Mouse (Mus musculus): ENCODE results near the gene Trim34a. TPM values are rescaled to one million over a fixed set of nuclear protein-coding genes. Genes with fewer than 3 reads are reported as not detected.

Gene Trim34a
- 2.2 and 2.4 TPM in 2 replicates for polyA plus RNA-seq (2014; fragmentation: Nextera tagmentation; extraction: Ambion mirVana)

DNA sequence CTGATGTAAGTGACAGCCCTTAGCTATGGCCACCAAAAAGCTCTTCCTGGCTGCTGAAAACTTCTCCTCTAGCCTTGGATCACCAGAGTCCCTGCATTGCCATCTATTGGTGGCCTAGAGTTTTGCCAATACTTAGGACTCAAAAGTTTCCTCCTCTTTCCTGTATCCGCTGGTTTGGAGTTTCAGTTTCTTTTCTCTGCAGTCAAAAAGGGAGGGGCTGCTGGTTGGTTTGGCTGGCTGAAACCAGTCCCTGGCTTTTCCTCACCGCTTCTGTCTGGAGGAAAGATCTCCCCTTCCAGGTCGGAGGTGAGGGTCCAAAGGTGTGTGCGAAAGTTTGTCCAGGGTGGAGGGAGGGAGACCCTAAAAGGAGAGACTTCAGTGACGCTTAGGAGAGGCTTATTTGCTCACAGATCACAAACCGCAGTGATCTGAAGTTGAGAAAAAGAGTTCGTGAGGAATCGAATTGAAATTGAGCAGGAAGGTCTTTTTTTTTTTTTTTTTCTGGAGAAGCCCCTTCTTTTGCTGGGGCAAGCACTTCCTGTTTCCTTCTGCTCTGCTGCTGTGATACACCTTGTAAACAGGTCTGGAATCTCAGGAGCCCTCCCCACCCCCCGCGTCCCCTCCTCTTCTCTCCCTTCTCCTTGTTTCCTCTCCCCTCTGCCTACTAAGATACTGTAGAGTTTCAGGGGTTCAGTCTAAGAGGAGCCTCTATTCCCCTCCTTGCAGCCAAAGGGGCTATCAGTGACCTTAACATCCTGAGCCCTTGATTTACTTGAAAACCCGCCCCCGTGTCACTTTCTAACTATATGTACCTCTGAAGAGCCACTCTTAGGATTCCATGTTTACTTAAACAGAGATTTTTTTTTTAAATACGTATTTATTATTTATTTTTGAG is at the start of gene Trim34a:
TSS of gene Trim34a (plus strand) at position 171 of the 895 bp plus-strand sequence.
- peak within 1 kb of the TSS; percentile 61; the same call in 1 of the 2 replicates for H3K27ac ChIP-seq (replicated peaks; ENCODE audit: low read depth, low read length)
- peak; percentile 82 for ATAC-seq (ENCODE audit: low read depth)
- H3K4me1 ChIP-seq (ENCODE audit: control insufficient read depth, insufficient read depth, low read length): no peaks in the 10 kb centered on the region
- no peaks in the 10 kb centered on the region for H3K36me3 ChIP-seq (ENCODE audit: control insufficient read depth, insufficient read depth, low read length)
- peak within 1 kb of the TSS; percentile 67 for H3K9ac ChIP-seq (ENCODE audit: low read depth, low read length)
- H3K27me3 ChIP-seq (replicated peaks; ENCODE audit: control insufficient read depth, insufficient read depth, low read length): no peaks in the 10 kb centered on the region
- 6% methylated on average over 13 of the region's 13 CpGs for WGBS
- DNase-seq (ENCODE audit: low spot score): peak; percentile 87
- peak within 1 kb of the TSS; percentile 60 for H3K4me2 ChIP-seq (ENCODE audit: low read depth, low read length)
- H3K9me3 ChIP-seq (ENCODE audit: control insufficient read depth, low read length): no peaks in the 10 kb centered on the region
- peak within 1 kb of the TSS; percentile 47 for H3K4me3 ChIP-seq (ENCODE audit: low read depth, low read length)

DNA sequence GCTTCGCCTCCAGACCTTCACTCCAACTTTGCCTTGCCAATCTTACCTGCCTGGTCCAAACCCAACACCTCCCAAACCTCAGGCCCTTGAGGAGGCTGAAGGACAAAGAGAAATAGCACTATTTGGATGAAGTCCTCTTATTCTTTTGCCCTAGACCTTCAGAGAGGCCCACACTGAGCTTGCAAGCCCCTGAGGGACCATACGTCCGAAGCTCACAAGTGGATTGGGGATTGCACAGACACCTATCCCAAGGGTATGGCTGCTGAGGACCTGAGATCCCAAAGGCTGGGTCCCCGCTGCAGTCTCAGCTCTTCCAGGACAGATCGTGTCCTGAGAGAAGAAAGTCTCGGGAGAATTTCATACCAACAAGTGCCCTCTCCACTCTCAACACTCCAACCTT is 48.4 kb upstream of the Trim34a start, which contains the start of gene Olfr649:
TSS of gene Olfr649 (minus strand) at position 101 of the 400 bp plus-strand sequence.
- ATAC-seq (ENCODE audit: low read depth) (no peak), DNase-seq (ENCODE audit: low spot score) (no peak)
- Histone ChIP-seq H3K4me3 (ENCODE audit: low read depth, low read length) (no peak within 1 kb of the TSS), H3K27me3 (replicated peaks; ENCODE audit: control insufficient read depth, insufficient read depth, low read length) (no peaks in the 10 kb centered on the region), H3K36me3 (ENCODE audit: control insufficient read depth, insufficient read depth, low read length) (no peaks in the 10 kb centered on the region), H3K4me2 (ENCODE audit: low read depth, low read length) (no peak within 1 kb of the TSS), H3K27ac (replicated peaks; ENCODE audit: low read depth, low read length) (no peak within 1 kb of the TSS), H3K9me3 (ENCODE audit: control insufficient read depth, low read length) (no peaks in the 10 kb centered on the region), H3K9ac (ENCODE audit: low read depth, low read length) (no peak within 1 kb of the TSS), H3K4me1 (ENCODE audit: control insufficient read depth, insufficient read depth, low read length) (no peaks in the 10 kb centered on the region)
- 78% methylated on average over 6 of the region's 6 CpGs for whole genome bisulfite sequencing

DNA sequence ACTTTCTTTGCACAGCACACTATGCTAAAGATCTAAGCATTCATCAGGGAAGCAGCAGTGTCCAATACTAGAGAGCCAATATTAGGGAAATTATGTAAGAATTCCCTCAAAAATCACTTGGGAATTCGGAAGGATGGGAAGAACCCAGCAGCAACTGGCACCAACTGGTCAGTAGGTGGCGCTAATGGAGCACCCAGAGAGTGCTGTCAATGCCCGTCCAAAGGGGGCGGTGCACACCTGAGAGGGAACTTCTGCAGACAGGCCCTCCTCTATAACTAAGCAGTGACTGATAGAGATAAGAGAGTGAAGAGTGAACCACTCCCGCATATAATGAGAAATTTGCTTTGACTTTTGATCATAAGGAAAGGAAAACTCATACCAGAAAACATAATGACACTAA is 44.4 kb upstream of the Trim34a start:
- Histone ChIP-seq H3K9ac (ENCODE audit: low read depth, low read length) (no peak overlapping the region), H3K27ac (replicated peaks; ENCODE audit: low read depth, low read length) (no peak overlapping the region), H3K27me3 (replicated peaks; ENCODE audit: control insufficient read depth, insufficient read depth, low read length) (no peaks in the 10 kb centered on the region), H3K4me3 (ENCODE audit: low read depth, low read length) (no peak overlapping the region), H3K9me3 (ENCODE audit: control insufficient read depth, low read length) (no peaks in the 10 kb centered on the region), H3K4me1 (ENCODE audit: control insufficient read depth, insufficient read depth, low read length) (no peaks in the 10 kb centered on the region), H3K4me2 (ENCODE audit: low read depth, low read length) (no peak overlapping the region), H3K36me3 (ENCODE audit: control insufficient read depth, insufficient read depth, low read length) (no peaks in the 10 kb centered on the region)
- WGBS: 6% methylated on average over 5 of the region's 5 CpGs
- peak; percentile 68 for DNase-seq (ENCODE audit: low spot score)
- peak; percentile 65 for ATAC-seq (ENCODE audit: low read depth)

DNA sequence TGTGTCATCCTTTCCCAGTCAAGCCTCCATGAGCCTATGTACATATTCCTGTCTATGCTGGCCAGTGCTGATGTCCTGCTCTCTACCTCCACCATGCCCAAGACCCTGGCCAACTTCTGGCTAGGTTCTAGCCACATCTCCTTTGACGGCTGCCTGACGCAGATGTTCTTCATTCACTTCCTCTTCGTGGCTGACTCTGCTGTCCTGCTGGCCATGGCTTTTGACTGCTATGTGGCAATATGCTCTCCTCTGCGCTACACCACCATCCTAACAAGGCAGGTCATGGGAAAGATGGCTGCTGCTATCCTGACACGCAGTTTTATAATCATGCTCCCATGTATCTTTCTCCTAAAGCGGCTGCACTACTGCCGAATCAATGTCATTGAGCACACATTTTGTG is 38.1 kb upstream of the Trim34a start:
- Histone ChIP-seq H3K36me3 (ENCODE audit: control insufficient read depth, insufficient read depth, low read length) (no peaks in the 10 kb centered on the region), H3K9me3 (ENCODE audit: control insufficient read depth, low read length) (no peaks in the 10 kb centered on the region)

DNA sequence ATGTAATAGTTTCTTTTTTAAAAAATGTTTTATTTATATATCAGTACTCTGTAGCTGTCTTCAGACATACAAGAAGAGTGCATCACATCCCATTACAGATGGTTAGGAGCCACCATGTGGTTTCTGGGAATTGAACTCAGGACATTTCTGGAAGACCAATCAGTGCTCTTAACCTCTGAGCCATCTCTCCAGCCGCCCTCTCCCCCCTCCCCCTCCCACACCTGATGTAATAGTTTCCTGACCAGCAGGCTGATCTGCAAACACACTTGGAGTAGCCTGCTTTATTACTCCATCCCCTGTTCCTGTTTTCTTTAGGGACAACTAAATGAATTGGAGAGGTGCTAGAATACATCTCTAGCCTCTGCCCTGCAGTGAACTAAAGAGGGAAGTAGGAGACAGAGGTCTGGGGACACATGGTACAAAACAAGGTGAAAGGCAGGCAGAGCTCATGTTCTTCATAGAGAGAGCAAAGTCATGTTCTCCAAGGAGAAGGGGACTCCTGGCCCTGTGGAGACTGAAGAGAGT is 28.2 kb upstream of the Trim34a start:
- no peaks in the 10 kb centered on the region for H3K9me3 ChIP-seq (ENCODE audit: control insufficient read depth, low read length)
- no peak overlapping the region for H3K27ac ChIP-seq (replicated peaks; ENCODE audit: low read depth, low read length)
- DNase-seq (ENCODE audit: low spot score) (no peak), ATAC-seq (ENCODE audit: low read depth) (no peak)
- H3K27me3 ChIP-seq (replicated peaks; ENCODE audit: control insufficient read depth, insufficient read depth, low read length): no peaks in the 10 kb centered on the region
- no peak overlapping the region for H3K4me3 ChIP-seq (ENCODE audit: low read depth, low read length)
- H3K9ac ChIP-seq (ENCODE audit: low read depth, low read length): no peak overlapping the region
- 0 out of 2 replicates have a peak, but pooled peaks cover 3% of the 10 kb centered on the region for H3K4me1 ChIP-seq (ENCODE audit: control insufficient read depth, insufficient read depth, low read length)
- no peaks in the 10 kb centered on the region for H3K36me3 ChIP-seq (ENCODE audit: control insufficient read depth, insufficient read depth, low read length)
- H3K4me2 ChIP-seq (ENCODE audit: low read depth, low read length): no peak overlapping the region
- 50% methylated on average over 1 of the region's 1 CpGs for WGBS

More for the DNA sequence above, 38.1 kb upstream of the Trim34a start:
- Histone ChIP-seq H3K4me2 (ENCODE audit: low read depth, low read length) (no peak overlapping the region), H3K4me1 (ENCODE audit: control insufficient read depth, insufficient read depth, low read length) (no peaks in the 10 kb centered on the region), H3K9ac (ENCODE audit: low read depth, low read length) (no peak overlapping the region), H3K4me3 (ENCODE audit: low read depth, low read length) (no peak overlapping the region), H3K27me3 (replicated peaks; ENCODE audit: control insufficient read depth, insufficient read depth, low read length) (no peaks in the 10 kb centered on the region), H3K27ac (replicated peaks; ENCODE audit: low read depth, low read length) (no peak overlapping the region)
- ATAC-seq (ENCODE audit: low read depth) (no peak), DNase-seq (ENCODE audit: low spot score) (no peak)
- WGBS: 86% methylated on average over 7 of the region's 7 CpGs

DNA sequence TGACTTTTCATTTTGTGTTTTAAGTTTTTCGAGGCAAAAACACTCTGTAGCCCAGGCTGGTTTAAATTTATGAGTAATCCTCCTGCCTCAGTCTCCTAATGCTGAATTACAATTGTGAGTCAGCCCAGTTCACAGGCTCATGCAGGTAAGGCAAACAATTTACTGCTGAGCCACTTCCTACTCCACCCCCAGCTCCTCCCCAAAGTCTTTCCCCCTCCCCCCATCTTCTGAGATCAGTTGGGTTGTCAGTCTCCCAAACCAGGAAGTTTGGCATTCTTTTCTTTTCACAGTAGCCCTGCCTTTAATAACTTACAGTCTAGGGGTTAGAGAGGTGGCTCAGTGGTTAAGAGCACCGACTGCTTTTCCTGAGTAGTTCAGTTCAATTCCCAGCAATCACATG is 26.4 kb upstream of the Trim34a start:
- H3K36me3 ChIP-seq (ENCODE audit: control insufficient read depth, insufficient read depth, low read length): no peaks in the 10 kb centered on the region
- no peak overlapping the region for H3K27ac ChIP-seq (replicated peaks; ENCODE audit: low read depth, low read length)
- 57% methylated on average over 2 of the region's 2 CpGs for WGBS
- no peak for ATAC-seq (ENCODE audit: low read depth)
- H3K4me3 ChIP-seq (ENCODE audit: low read depth, low read length): no peak overlapping the region
- no peak overlapping the region for H3K9ac ChIP-seq (ENCODE audit: low read depth, low read length)
- DNase-seq (ENCODE audit: low spot score): no peak
- no peak overlapping the region for H3K4me2 ChIP-seq (ENCODE audit: low read depth, low read length)
- H3K9me3 ChIP-seq (ENCODE audit: control insufficient read depth, low read length): no peaks in the 10 kb centered on the region
- no peaks in the 10 kb centered on the region for H3K27me3 ChIP-seq (replicated peaks; ENCODE audit: control insufficient read depth, insufficient read depth, low read length)
- H3K4me1 ChIP-seq (ENCODE audit: control insufficient read depth, insufficient read depth, low read length): 0 out of 2 replicates have a peak, but pooled peaks cover 3% of the 10 kb centered on the region

DNA sequence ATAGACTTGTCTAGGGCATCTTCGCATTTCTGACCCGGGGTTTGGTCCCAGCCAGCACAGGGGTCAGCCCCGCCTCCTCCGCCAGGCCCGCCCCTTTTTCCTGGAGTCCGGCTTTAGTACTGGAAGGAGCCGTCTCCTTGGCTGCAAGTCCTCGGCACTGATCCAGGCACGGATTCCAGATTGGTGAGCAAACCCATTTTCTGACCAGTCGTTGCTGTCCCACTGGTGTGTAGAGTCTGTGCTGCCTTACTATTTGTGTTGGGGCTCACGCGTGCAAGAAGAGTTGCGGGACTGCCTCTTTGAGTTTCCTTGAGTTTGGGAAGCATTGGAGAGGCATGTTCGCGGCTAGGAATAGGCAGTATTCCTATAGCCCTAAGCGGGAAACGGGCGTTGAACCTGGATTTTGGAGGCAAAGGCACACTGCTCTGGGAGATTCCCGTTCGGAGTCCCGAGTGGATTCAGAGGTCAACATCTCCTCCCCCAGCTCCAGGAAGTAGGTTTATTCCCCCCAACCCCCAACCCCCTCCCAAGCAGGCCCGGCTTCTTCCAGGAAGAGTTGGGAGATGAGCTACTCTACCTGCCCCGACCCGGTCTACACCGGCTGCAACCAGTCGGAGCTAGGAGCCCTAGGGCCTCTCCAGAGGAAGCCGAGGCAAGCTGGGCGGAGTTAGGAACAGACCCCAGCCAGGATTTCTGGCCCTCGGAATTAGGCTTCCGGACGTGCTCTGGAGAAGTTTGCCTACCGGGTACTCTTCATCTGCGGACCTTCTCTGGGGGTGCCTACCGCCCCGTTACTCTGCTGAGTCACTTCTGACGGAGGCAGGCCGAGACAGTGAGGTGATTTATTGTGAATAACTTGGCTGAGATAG is 25.3 kb upstream of the Trim34a start, which contains the start of gene Trim6:
TSS of gene Trim6 (plus strand) at position 93 of the 869 bp plus-strand sequence.
- Histone ChIP-seq H3K36me3 (ENCODE audit: control insufficient read depth, insufficient read depth, low read length) (no peaks in the 10 kb centered on the region), H3K4me2 (ENCODE audit: low read depth, low read length) (peak within 1 kb of the TSS; percentile 60), H3K27me3 (replicated peaks; ENCODE audit: control insufficient read depth, insufficient read depth, low read length) (no peaks in the 10 kb centered on the region), H3K27ac (replicated peaks; ENCODE audit: low read depth, low read length) (no peak within 1 kb of the TSS), H3K4me1 (ENCODE audit: control insufficient read depth, insufficient read depth, low read length) (0 out of 2 replicates have a peak, but pooled peaks cover 3% of the 10 kb centered on the region), H3K9me3 (ENCODE audit: control insufficient read depth, low read length) (no peaks in the 10 kb centered on the region), H3K9ac (ENCODE audit: low read depth, low read length) (peak within 1 kb of the TSS; percentile 56), H3K4me3 (ENCODE audit: low read depth, low read length) (peak within 1 kb of the TSS; percentile 36)
- WGBS: 2% methylated on average over 31 of the region's 37 CpGs
- ATAC-seq (ENCODE audit: low read depth) (peak; percentile 55; the same call in 1 of the 2 replicates), DNase-seq (ENCODE audit: low spot score) (peak; percentile 45)

DNA sequence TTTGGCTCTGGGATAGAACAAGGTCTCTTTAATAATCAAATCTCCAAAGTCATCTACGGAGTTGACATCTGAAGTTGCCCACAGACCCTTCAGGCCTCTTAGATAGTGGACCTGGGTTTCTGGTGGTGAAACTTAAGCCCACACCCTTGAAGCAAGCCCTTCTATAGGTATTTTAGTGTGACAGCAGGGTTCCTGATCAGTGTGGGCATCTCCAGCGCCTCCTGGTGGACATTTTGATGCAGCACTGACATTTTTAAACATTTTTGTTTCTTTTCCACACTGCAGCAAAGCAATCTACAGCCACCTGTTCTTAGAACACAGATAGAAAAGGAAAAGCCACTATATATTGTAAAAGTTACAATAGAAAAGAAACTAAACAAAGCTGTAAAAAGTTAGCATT is 13.1 kb upstream of the Trim34a start:
- Histone ChIP-seq H3K4me1 (ENCODE audit: control insufficient read depth, insufficient read depth, low read length) (no peaks in the 10 kb centered on the region), H3K4me3 (ENCODE audit: low read depth, low read length) (no peak overlapping the region), H3K9ac (ENCODE audit: low read depth, low read length) (no peak overlapping the region), H3K4me2 (ENCODE audit: low read depth, low read length) (no peak overlapping the region), H3K27ac (replicated peaks; ENCODE audit: low read depth, low read length) (no peak overlapping the region), H3K9me3 (ENCODE audit: control insufficient read depth, low read length) (no peaks in the 10 kb centered on the region), H3K27me3 (replicated peaks; ENCODE audit: control insufficient read depth, insufficient read depth, low read length) (no peaks in the 10 kb centered on the region), H3K36me3 (ENCODE audit: control insufficient read depth, insufficient read depth, low read length) (no peaks in the 10 kb centered on the region)
- DNase-seq (ENCODE audit: low spot score) (no peak), ATAC-seq (ENCODE audit: low read depth) (no peak)
- WGBS: 33% methylated on average over 2 of the region's 2 CpGs
